Mouse (Mus musculus) embryonic facial prominence, embryonic 13.5 days (tissue): ENCODE results near the gene Arfgef2. TPM values are rescaled to one million over a fixed set of nuclear protein-coding genes. Genes with fewer than 3 reads are reported as not detected.
A peak's percentile ranks its signal among the peaks of the same experiment; 100 is the strongest.
"Not testable (repeated sequence)": the region's sequence is repeated elsewhere in the genome, so short reads cannot be mapped to it uniquely, and the experiment has no call there.

ENCODE experiments used
- ATAC-seq: fragments of 200-750 bp; cut with Nextera tagmentation; 2 replicates; pipeline ENCODE4 v1.8.0; 2017; ENCODE audit warnings: low read depth; ENCODE audit not compliant: insufficient number of reproducible peaks, insufficient read depth, low FRiP score, low TSS enrichment
- H3K27ac ChIP-seq: fragments of 300-500 bp; sonication (generic); 2 replicates; pipeline ENCODE4 v1.5.1; 2015; ENCODE audit warnings: moderate library complexity, mild to moderate bottlenecking, inconsistent platforms
- H3K27me3 ChIP-seq: fragments of 300-500 bp; sonication (generic); 2 replicates; pipeline ENCODE4 v1.6.1; 2015; ENCODE audit warnings: mild to moderate bottlenecking, inconsistent platforms
- H3K36me3 ChIP-seq: fragments of 300-500 bp; sonication (generic); 2 replicates; pipeline ENCODE4 v1.6.1; 2015; ENCODE audit warnings: mild to moderate bottlenecking, inconsistent platforms
- H3K4me1 ChIP-seq: fragments of 300-500 bp; sonication (generic); 2 replicates; pipeline ENCODE4 v1.6.1; 2015; ENCODE audit warnings: inconsistent platforms
- H3K4me2 ChIP-seq: fragments of 300-500 bp; sonication (generic); 2 replicates; pipeline ENCODE4 v1.6.1; 2015; ENCODE audit warnings: moderate library complexity, mild to moderate bottlenecking, inconsistent platforms
- H3K4me3 ChIP-seq: fragments of 300-500 bp; sonication (generic); 2 replicates; pipeline ENCODE4 v1.5.1; 2015; ENCODE audit warnings: mild to moderate bottlenecking, inconsistent platforms
- H3K9ac ChIP-seq: fragments of 300-500 bp; sonication (generic); 2 replicates; pipeline ENCODE4 v1.6.1; 2015; ENCODE audit warnings: mild to moderate bottlenecking, inconsistent platforms
- H3K9me3 ChIP-seq: fragments of 300-500 bp; sonication (generic); 2 replicates; pipeline ENCODE4 v1.6.1; 2016; ENCODE audit warnings: inconsistent platforms
- WGBS: fragments of 180-500 bp; shearing (Covaris S2); methylation state at CpG from one replicate; pipeline ENCODE4 v1.1.7; 2015; ENCODE audit warnings: mixed read lengths; 5-methylcytosine and 5-hydroxymethylcytosine counted together
- polyA plus RNA-seq: library from polyadenylated mRNA; unstranded; fragments of >200 nt; fragmentation: Nextera tagmentation; extraction: Ambion mirVana; gene quantifications from 2 replicates; pipeline ENCODE4 v1.2.1, GENCODE M21; 2015

The Arfgef2 gene
- polyA plus RNA-seq, 1 experiment from 2014 or later = 3.5 TPM

GRCm38 (mm10) chr2:166784376-166784775 lies 21.0 kb upstream of the Arfgef2 start:
- Histone ChIP-seq H3K4me1 (peaks cover 26% of the 10 kb centered on the region), H3K9ac (no peak overlapping the region), H3K36me3 (no peaks in the 10 kb centered on the region), H3K4me3 (no peak overlapping the region), H3K27me3 (no peaks in the 10 kb centered on the region), H3K4me2 (no peak overlapping the region), H3K9me3 (no peaks in the 10 kb centered on the region), H3K27ac (no peak overlapping the region)
- no peak for ATAC-seq
- WGBS = 80% methylated on average over 6 of the region's 6 CpGs

GRCm38 (mm10) chr2:166786353-166787004 lies 18.9 kb upstream of the Arfgef2 start:
- H3K4me2 ChIP-seq = peak overlapping the region; percentile 88
- H3K27ac ChIP-seq = no peak overlapping the region
- WGBS = under 1% methylated on average over 35 of the region's 35 CpGs
- peak overlapping the region; percentile 72 for H3K4me3 ChIP-seq
- H3K36me3 ChIP-seq = no peaks in the 10 kb centered on the region
- ATAC-seq = peak; percentile 91
- H3K9ac ChIP-seq = peak overlapping the region; percentile 83
- no peaks in the 10 kb centered on the region for H3K27me3 ChIP-seq
- no peaks in the 10 kb centered on the region for H3K9me3 ChIP-seq
- peaks cover 13% of the 10 kb centered on the region for H3K4me1 ChIP-seq

GRCm38 (mm10) chr2:166791738-166792137 lies 13.7 kb upstream of the Arfgef2 start:
- H3K27ac ChIP-seq = no peak overlapping the region
- WGBS = 79% methylated on average over 5 of the region's 5 CpGs
- no peak overlapping the region for H3K4me3 ChIP-seq
- H3K27me3 ChIP-seq = no peaks in the 10 kb centered on the region
- H3K36me3 ChIP-seq = peaks cover 10% of the 10 kb centered on the region
- H3K9me3 ChIP-seq = no peaks in the 10 kb centered on the region
- ATAC-seq = no peak
- H3K9ac ChIP-seq = no peak overlapping the region
- H3K4me1 ChIP-seq = peaks cover 18% of the 10 kb centered on the region
- H3K4me2 ChIP-seq = no peak overlapping the region

GRCm38 (mm10) chr2:166792355-166792754 lies 13.0 kb upstream of the Arfgef2 start, which contains the start of gene Trp53rkb:
TSS of gene Trp53rkb (plus strand) at chr2:166792531.
- H3K27me3 ChIP-seq = no peaks in the 10 kb centered on the region
- 76% methylated on average over 5 of the region's 5 CpGs for WGBS
- peak within 1 kb of the TSS; percentile 79 for H3K27ac ChIP-seq
- no peak for ATAC-seq
- H3K4me3 ChIP-seq = peak within 1 kb of the TSS; percentile 79
- peak within 1 kb of the TSS; percentile 89 for H3K9ac ChIP-seq
- H3K4me1 ChIP-seq = peaks cover 14% of the 10 kb centered on the region
- peaks cover 16% of the 10 kb centered on the region for H3K36me3 ChIP-seq
- H3K9me3 ChIP-seq = no peaks in the 10 kb centered on the region
- H3K4me2 ChIP-seq = peak within 1 kb of the TSS; percentile 70

- peak; percentile 85 for ATAC-seq
- under 1% methylated on average over 76 of the region's 76 CpGs for WGBS
- H3K4me2 ChIP-seq = peak overlapping the region; percentile 70
- peaks cover 30% of the 10 kb centered on the region for H3K36me3 ChIP-seq
- H3K9me3 ChIP-seq, H3K27me3 ChIP-seq: not testable (repeated sequence)
- H3K4me1 ChIP-seq = peaks cover 14% of the 10 kb centered on the region
- H3K9ac ChIP-seq = peak overlapping the region; percentile 89
- peak overlapping the region; percentile 79 for H3K4me3 ChIP-seq
- peak overlapping the region; percentile 79 for H3K27ac ChIP-seq
These were observed 11.7 kb upstream of the Arfgef2 start for GRCm38 (mm10) chr2:166793542-166794214.

- Histone ChIP-seq H3K27ac (no peak overlapping the region), H3K27me3 (no peaks in the 10 kb centered on the region), H3K4me1 (peaks cover under 1% of the 10 kb centered on the region; the same call in 1 of the 2 replicates), H3K9me3 (no peaks in the 10 kb centered on the region), H3K9ac (no peak overlapping the region), H3K4me2 (no peak overlapping the region), H3K4me3 (no peak overlapping the region), H3K36me3 (peaks cover 35% of the 10 kb centered on the region)
- 76% methylated on average over 11 of the region's 11 CpGs for WGBS
- no peak; the same call in 1 of the 2 replicates for ATAC-seq
These were observed 5.5 kb upstream of the Arfgef2 start for GRCm38 (mm10) chr2:166799615-166800472.

- Histone ChIP-seq H3K9ac (no peak overlapping the region), H3K4me3 (no peak overlapping the region), H3K9me3 (no peaks in the 10 kb centered on the region), H3K4me2 (no peak overlapping the region), H3K36me3 (peaks cover 35% of the 10 kb centered on the region), H3K27ac (no peak overlapping the region), H3K27me3 (no peaks in the 10 kb centered on the region), H3K4me1 (no peaks in the 10 kb centered on the region)
- 86% methylated on average over 7 of the region's 7 CpGs for WGBS
- ATAC-seq = no peak
These were observed 4.9 kb upstream of the Arfgef2 start for GRCm38 (mm10) chr2:166800473-166800857.

- no peak overlapping the region for H3K4me2 ChIP-seq
- no peaks in the 10 kb centered on the region for H3K9me3 ChIP-seq
- WGBS = 79% methylated on average over 2 of the region's 2 CpGs
- H3K27ac ChIP-seq = no peak overlapping the region
- no peak for ATAC-seq
- no peaks in the 10 kb centered on the region for H3K27me3 ChIP-seq
- peaks cover 27% of the 10 kb centered on the region for H3K36me3 ChIP-seq
- H3K4me3 ChIP-seq = no peak overlapping the region
- H3K4me1 ChIP-seq = peaks cover 6% of the 10 kb centered on the region
- H3K9ac ChIP-seq = no peak overlapping the region
These were observed 4.0 kb upstream of the Arfgef2 start for GRCm38 (mm10) chr2:166801436-166801835.

- Histone ChIP-seq H3K27ac (no peak overlapping the region), H3K4me3 (no peak overlapping the region), H3K4me2 (no peak overlapping the region), H3K4me1 (peaks cover 12% of the 10 kb centered on the region), H3K27me3 (no peaks in the 10 kb centered on the region), H3K36me3 (peaks cover 9% of the 10 kb centered on the region), H3K9ac (no peak overlapping the region), H3K9me3 (no peaks in the 10 kb centered on the region)
- 91% methylated on average over 3 of the region's 3 CpGs for WGBS
- ATAC-seq = no peak
These were observed 2.1 kb upstream of the Arfgef2 start for GRCm38 (mm10) chr2:166803298-166803697.

GRCm38 (mm10) chr2:166806173-166806705 lies 851 bp downstream of the Arfgef2 start:
- Histone ChIP-seq H3K4me1 (peaks cover 12% of the 10 kb centered on the region), H3K27ac (peak overlapping the region; percentile 60; the same call in 1 of the 2 replicates), H3K4me2 (peak overlapping the region; percentile 89), H3K36me3 (no peaks in the 10 kb centered on the region), H3K9me3 (no peaks in the 10 kb centered on the region), H3K9ac (peak overlapping the region; percentile 84), H3K27me3 (no peaks in the 10 kb centered on the region), H3K4me3 (peak overlapping the region; percentile 81)
- ATAC-seq = no peak
- WGBS = 19% methylated on average over 14 of the region's 14 CpGs

GRCm38 (mm10) chr2:166806813-166807212 lies 1.4 kb downstream of the Arfgef2 start:
- 0 out of 2 replicates have a peak overlapping the region, but pooled peaks have one; percentile 84 for H3K9ac ChIP-seq
- no peaks in the 10 kb centered on the region for H3K27me3 ChIP-seq
- peak overlapping the region; percentile 81; the same call in 1 of the 2 replicates for H3K4me3 ChIP-seq
- H3K9me3 ChIP-seq = no peaks in the 10 kb centered on the region
- H3K4me1 ChIP-seq = peaks cover 12% of the 10 kb centered on the region
- H3K36me3 ChIP-seq = no peaks in the 10 kb centered on the region
- peak overlapping the region; percentile 89 for H3K4me2 ChIP-seq
- H3K27ac ChIP-seq = no peak overlapping the region
- 80% methylated on average over 6 of the region's 6 CpGs for WGBS
- ATAC-seq = no peak
